Mouse (Mus musculus) cerebellum, postnatal 4 days (tissue): ENCODE results near the gene Tgtp2.
A peak's percentile ranks its signal among the peaks of the same experiment; 100 is the strongest.
"Not testable (repeated sequence)": the region's sequence is repeated elsewhere in the genome, so short reads cannot be mapped to it uniquely, and the experiment has no call there.

Experiments used
- DNase-seq, 2 experiments: peaks; one replicate each; pipeline ENCODE4 v3.0.0; 2022; ENCODE audit warnings: low spot score in 2 of 2, mixed read lengths in 1 of 2

Tgtp2 gene

GRCm38 (mm10) chr11:49063713-49064469 lies at the start of gene Tgtp2:
Gene Tgtp2, minus strand, starts transcription at chr11:49064206.
- not testable (repeated sequence) for DNase-seq

DNA sequence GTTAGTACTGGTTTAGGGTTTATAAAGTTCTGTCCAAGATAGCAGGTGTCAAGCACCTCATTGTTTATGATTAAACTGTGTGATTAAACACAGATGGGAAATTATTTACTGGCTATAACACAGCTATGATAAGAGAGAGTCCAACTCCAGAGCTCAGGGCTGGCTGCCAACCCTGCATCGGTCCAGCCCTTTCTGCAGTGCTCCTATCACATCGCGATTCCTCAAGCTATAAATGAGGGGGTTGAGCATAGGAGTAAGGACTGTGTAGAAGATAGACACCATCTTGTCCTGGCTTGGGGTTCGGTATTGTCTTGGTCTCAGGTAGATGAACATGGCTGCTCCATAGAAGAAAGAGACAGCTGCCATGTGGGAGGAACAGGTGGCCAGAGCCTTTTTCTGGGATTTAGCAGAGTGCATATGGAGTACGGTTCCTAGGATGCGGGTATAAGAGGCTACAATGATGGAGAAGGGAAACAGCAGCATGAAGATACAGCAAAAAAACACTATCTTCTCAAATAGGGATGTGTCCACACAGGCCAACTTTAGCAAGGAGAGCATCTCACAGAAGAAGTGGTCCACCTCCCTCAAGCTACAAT lies 48.7 kb upstream of the Tgtp2 start:
- DNase-seq: no peak

DNA sequence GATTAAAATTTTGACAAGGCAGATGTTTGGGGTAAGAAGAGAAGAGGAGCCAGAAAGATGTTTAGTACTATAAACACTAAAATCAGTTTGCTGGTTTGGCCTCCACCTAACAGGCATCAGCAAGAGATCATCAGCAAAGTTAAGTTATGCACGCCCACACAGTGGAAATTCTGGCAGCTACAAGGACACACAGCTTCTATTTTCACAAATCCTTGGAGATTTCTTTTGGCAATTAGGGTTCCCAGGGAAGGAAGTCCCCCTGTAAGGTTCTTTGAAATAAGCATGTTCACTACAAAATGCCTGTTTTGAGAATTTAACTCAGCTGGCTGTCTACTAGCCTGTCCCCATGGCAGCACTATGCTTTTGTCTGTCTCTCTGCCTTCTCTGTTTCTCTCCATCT lies 47.0 kb upstream of the Tgtp2 start:
- no peak for DNase-seq

DNA sequence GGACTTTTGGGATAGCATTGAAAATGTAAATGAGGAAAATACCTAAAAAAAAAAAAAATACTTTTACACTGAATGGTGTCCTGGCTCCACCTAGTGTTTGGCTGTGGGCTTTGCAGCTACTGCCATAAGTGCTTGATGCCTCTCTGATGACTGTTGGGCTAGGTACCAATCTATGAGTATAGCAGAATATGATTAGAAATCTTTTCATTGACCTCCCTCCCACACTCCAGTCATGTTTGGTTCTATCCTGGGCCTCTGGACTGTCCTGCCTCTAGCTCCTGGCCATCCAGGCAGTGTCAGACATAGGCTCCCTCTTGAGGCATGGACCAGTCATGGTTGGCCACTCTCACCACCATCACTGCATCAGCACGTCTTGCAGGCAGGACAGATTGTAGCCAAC lies 44.8 kb upstream of the Tgtp2 start:
- DNase-seq: no peak

DNA sequence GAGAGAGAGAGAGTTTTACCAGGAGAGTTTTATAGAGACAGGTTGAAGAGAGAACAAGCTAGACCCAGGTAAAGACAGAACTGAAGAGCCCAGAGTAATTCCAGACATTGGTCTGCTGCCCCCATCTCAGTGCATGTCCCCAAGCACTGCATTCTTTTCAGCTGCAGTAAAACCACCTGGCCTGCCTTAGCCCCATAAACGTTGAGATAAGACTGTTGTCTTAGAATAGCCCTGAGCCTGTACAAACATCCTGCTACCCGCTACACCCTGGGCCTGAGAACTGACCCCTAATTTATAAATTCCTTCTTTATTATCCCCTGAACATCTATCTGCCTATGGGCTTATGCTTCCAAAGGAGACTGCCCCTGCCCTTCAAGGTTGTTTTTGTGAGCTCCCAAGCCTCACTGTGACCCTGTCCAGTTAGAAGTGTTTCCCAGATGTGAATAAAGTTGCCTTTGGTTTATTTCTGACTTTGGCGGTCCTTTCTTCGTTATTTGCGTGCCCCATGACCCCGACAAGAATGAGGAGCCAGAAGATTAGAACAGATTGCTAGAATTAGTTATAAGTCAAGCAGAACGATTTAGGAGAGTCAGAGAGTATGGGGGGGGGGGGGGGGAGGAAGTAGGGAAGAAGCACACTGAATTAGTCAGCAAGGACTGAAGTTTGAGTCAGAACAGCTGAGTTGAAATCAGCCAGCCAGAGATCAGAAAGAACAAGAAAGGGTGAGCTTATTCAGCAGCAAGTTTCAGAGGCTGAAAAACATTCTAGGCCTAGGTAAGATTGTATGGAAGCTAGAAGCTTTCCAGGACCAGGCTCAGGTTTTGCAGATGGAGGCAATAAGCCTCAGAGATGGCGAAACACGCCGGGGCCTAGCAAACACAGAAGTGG lies 43.9 kb upstream of the Tgtp2 start:
- DNase-seq: no peak

DNA sequence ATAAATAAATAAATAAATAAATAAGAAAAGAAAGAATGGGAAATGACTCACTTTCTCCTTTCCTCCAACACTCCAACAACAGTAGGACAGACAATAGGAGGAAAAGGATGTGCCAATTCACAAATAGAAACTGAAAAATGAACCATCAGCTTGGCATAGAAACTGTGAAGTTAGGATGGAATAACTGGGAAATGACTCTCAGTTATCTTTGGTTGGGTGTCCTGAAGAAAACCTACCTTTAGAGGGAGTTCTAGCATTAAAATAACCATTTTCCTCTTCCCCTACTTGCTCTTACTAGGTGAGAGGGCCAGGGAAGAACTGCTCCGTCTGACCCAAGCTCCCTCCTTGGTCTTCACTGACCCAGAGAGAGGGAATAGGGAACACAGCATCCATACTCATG lies 41.7 kb upstream of the Tgtp2 start:
- DNase-seq: no peak

DNA sequence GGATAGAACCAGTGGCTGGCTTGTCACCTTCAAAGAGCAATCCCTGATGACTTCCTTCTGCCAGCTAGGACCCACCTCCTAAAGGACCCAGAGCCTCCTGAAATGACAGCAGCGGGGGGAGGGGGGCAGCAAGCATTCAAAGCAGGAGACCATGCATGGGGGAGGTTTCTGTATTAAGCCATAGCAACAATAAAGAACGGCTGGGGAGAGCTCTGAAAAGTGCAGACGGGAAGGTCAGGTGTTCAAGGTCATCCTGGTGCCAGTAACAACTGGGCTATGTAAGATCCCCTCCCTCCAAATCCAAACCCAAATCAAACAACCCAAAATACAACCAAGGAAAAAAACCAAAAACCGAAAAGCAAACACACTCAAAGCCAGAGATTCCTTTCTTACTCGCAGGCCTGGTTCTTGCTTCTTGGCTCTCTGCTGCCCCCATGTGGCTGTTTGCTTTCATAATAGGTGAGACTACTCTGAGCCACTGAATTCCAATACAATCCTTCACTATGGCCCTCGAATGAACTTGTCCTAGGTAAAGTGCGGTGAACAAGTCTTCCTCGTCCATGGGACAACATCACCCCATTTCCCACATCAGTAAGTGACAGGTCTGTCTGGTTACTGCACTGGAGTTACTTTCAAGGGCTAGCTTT lies 39.2 kb upstream of the Tgtp2 start:
- peak; percentile 77 to 86 for DNase-seq

DNA sequence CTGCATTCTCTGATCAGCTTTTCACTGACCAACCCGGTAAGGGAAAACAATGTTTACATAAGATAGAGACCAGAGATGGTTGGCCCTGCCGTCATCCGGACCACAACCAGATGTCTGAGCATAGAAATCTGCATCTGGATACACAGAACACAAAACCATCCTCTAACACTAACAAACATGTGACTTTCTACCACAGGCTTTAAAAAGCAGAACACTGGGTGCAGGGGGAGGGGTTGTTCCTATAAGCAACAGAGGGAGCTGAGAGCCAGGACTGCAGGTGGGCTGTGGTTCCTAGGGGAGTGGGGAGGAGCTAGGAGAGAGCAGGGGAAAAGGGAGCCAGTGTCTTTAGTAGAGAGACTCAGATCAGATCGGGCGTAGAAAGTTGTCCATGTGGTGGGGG lies 37.5 kb upstream of the Tgtp2 start:
- DNase-seq: no peak

DNA sequence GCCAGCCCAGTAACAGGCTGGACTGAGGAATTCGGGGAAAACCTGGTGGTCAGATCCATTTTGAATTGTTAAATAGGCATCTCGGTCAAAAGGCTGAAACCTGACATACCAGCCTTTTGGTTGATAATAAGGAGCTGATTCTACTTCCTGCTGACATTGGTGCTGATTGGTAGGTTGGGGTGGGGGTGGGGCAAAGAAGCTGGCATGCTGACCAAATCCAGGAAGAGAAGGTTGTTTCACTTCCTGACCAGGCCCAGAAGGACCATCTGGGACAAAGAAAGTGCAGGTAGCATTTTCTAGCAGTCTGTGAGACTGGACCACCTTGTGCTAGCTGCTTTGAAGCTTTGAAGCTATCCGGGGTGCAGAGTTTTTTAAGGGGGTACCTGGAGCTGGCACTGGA lies 36.4 kb upstream of the Tgtp2 start:
- no peak for DNase-seq

DNA sequence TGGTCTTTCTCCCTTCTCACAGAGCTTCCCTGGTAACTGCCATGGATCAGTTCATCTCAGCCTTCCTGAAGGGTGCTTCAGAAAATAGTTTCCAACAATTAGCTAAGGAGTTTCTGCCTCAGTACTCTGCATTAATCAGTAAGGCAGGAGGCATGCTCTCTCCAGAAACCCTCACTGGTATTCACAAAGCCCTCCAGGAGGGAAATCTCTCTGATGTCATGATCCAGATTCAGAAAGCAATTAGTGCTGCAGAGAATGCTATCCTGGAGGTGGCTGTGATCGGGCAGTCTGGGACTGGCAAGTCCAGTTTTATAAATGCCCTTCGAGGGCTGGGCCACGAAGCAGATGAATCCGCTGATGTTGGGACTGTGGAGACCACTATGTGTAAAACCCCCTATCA lies 31.4 kb upstream of the Tgtp2 start:
- DNase-seq: no peak

DNA sequence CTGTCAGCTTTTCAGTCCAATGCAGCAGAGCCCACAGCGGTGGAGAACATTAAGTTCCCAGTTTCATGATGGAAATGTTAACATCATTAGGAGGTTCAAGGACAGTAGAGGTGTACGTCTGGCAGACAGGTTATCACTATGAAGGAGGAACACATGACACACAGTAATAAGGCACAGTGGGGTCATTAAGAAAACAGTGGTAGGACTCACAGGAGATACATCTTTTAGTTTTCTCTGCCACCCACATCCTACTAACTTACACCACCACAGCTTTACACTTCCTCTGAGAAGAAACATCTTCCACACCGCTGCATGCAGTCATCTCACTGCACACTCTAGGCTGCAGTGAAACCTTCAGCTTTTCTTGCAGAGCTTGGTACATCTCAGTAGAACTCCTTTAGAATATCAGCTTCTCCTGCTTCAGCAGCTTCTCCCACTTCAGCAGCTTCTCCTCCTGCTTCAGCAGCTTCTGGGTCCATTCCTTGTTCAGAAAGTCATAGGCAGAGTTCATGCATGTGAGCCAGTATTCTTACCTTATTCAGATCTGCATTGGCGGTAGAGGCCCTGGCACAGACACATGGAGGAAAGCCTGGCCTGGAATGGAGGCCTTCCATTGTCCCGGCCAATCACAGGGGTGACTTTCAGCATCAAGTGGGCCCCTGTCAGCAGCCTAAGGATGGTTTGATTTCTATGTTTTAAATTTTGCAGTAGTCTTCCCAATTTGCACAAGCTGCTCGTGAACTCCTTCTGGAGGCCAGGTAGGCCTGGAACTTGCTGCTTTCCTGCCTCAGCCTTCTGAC lies 30.1 kb upstream of the Tgtp2 start:
- no peak for DNase-seq

DNA sequence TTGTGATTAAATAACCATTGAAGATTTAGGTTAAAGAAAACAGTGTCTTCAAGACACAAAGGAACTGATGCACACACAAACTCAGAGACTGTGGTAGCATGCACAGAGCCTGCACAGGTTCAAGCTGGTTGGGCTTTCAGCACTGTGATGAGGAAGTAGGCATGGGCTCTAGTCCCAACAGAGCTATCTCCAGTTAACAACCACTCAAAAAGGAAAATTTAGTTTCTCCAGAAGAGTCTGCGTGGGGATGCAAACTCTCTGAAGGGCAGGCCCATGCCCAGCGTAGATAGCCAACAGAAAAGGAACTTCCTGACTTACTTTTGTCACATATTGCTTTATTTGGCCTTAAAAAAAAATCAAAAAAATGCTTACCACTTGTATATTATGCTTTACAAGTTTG lies 28.8 kb upstream of the Tgtp2 start:
- no peak for DNase-seq

DNA sequence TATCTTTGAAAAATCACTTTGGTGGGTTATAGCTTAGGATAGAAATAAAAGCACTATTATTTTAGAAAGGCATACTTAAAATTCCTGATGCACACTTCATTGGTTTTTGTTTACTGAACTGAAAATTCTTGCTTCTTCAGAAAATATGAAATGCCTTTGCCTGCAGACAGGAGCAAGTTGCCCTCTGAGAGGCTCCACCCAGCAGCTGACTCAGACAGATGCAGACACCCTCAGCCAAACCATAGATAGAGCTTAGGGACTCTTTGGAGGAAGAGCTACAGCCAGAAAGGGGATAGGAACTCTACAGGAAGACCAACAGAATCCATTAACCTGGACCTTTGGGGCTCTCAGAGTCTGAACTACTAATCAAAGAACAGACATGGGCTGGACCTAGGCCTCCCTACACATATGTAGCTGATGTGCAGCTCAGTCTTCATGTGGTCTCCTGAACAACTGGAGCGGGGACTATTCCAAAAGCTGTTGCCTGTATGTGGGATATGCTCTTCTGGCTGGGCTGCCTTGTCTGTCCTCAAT lies 28.1 kb upstream of the Tgtp2 start:
- DNase-seq: no peak

GRCm38 (mm10) chr11:49091171-49091570 lies 27.2 kb upstream of the Tgtp2 start:
- DNase-seq: no peak

DNA sequence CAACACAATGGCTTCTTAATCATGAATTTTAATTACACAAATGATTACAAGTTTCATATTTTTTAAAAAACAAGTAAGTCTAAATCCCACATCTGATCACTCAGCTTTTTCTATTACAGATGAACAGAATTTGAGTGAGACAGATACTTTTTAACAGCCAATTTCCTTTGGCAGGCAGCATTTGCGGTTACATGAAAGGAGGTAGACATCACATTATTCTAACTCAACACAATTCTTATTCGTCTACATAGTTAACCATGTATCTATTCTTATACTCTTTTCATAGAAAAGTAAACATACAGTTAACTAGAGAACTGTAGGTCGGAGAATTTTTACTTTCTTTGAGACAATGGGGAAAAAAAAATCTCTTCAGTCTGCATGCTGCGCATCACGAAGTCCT lies 26.5 kb upstream of the Tgtp2 start:
- no peak for DNase-seq

GRCm38 (mm10) chr11:49089735-49090507 lies 25.9 kb upstream of the Tgtp2 start:
- DNase-seq: no peak

- no peak for DNase-seq
These were observed 25.1 kb upstream of the Tgtp2 start for GRCm38 (mm10) chr11:49088990-49089652.

DNA sequence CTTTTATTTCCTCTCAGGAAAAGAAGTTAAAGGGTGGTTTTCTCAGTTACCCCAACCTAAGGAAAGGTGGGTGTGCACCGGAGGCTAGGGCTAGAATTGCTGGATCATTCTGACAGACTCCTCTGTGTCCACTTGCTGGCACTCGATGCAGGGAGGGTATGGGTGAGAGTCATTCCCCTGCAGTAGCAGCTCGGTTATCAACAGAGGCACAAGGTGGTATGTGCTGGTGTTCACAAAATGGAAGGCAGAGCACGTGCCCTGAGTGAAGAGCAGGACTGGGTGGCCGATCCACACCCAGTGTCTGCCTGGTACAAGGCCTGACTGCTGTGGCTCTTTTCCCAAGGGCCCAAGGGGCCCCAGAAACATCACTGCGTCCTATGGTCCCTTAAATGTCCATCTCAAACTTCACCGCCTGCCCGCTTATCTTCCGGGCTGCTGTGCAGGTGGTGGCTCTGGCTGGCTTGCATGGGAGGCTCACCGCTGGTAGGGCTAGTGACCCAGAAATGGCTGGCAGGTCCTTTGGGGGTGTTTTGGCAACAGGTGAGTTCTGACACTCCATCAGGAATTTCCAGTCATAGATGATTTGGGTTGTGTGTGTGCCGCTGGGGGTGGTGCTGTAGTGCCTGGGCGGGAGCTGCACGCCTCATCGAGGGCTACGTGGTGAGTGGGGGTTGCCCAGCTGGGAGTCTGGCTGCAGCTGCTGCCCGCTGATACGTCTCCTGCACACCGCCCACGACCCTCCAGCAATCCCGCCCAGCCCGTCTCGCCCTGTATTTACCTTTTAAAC lies 24.0 kb upstream of the Tgtp2 start:
- no peak for DNase-seq

- DNase-seq: no peak
These were observed 22.9 kb upstream of the Tgtp2 start for GRCm38 (mm10) chr11:49086858-49087361.
